Mouse (Mus musculus): ENCODE measurements at regions not wholly inside any gene's neighbourhood (a gene's known extent, or its start where the extent isn't known, plus 50 kb on each side); places are given as distances from the start of the nearest gene placed in this dataset.

DNA sequence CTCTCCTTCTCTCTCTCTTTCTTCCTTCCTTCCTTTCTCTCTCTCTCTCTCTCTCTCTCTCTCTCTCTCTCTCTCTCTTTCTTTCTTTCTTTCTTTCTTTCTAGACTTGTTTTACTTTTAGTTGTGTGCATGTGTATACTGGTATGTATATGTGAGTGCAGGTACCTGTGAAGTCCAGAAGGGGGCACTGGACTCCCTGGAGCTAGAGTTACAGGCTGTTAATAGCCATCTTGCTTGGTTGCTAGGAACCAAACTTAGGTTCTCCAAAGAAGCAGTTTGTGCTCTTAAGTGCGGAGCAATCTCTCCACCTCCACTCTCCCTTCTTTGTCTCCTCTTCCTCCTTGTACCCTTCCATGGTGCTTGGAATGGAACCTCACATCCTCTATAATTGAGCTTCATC, 77.2 kb downstream of the Gm10604 start:
- Histone ChIP-seq H3K27ac (no peak overlapping the region), H3K4me3 (replicated peaks) (no peak overlapping the region), H3K9me3 (no peaks in the 10 kb centered on the region), H3K36me3 (replicated peaks) (no peaks in the 10 kb centered on the region), H3K27me3 (no peaks in the 10 kb centered on the region), H3K9ac (no peak overlapping the region), H3K4me2 (no peak overlapping the region), H3K4me1 (no peaks in the 10 kb centered on the region)
- WGBS: 89% methylated on average over 1 of the region's 1 CpGs
- no peak for ATAC-seq (ENCODE audit: low FRiP score)

DNA sequence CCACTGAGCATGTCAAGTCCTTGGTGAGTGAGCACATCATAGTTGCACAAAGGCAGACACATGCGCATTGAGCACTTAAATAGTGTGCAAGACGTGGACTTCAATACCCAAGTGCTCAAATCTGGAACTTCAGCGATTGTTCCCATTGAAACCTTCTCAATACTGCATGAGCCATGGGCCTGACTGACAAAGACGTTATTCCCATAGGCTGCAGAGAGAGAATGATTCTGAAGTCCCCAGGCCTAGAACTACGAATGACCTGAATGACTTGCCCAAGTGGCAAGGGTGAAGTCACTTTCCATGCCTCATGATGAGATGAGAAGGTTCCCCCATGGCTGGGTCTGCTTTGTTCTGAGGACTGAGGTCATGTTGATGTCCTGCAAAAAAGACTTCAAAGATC, 77.7 kb downstream of the Gm10604 start:
- H3K4me1 ChIP-seq: no peaks in the 10 kb centered on the region
- WGBS: 87% methylated on average over 5 of the region's 5 CpGs
- H3K4me2 ChIP-seq: no peak overlapping the region
- H3K36me3 ChIP-seq (replicated peaks): no peaks in the 10 kb centered on the region
- H3K4me3 ChIP-seq (replicated peaks): no peak overlapping the region
- H3K27ac ChIP-seq: no peak overlapping the region
- H3K27me3 ChIP-seq: no peaks in the 10 kb centered on the region
- H3K9me3 ChIP-seq: no peaks in the 10 kb centered on the region
- no peak for ATAC-seq (ENCODE audit: low FRiP score)
- H3K9ac ChIP-seq: no peak overlapping the region

DNA sequence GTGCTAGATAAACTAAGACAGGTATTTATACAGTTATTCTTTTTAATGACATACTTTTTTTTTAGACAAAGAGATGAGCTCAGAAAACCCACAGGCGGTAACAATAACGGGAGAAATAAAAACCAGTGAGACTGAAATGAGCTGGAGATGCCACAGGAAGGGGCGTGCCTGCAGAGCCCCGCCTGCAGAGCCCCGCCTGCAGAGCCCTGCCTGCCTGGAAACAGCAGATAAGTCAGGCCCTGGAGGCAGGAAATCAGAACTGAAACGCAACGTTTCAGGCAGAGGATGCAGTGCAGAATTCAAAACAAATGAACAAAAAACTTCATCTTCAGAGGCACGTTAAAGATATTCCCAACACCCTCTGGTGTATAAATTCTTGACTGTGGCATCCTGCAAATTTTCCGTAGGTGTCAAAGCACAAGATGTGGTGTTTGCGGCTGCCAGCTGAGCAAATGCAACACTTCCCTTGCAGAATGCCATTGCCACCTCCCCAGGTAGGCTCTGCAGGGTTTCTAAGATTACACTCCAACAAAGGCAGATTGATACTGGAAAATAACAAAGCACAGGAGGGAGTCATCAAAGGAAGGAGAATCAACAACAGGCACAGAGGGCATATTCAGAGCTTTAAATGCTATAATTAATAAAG, 81.0 kb downstream of the Gm10604 start:
- no peak overlapping the region for H3K9ac ChIP-seq
- WGBS: 15% methylated on average over 10 of the region's 10 CpGs
- H3K4me1 ChIP-seq: no peaks in the 10 kb centered on the region
- no peak overlapping the region for H3K27ac ChIP-seq
- no peak overlapping the region for H3K4me3 ChIP-seq (replicated peaks)
- no peaks in the 10 kb centered on the region for H3K36me3 ChIP-seq (replicated peaks)
- H3K27me3 ChIP-seq: no peaks in the 10 kb centered on the region
- ATAC-seq (ENCODE audit: low FRiP score): no peak
- no peaks in the 10 kb centered on the region for H3K9me3 ChIP-seq
- H3K4me2 ChIP-seq: no peak overlapping the region; the same call in 1 of the 2 replicates

DNA sequence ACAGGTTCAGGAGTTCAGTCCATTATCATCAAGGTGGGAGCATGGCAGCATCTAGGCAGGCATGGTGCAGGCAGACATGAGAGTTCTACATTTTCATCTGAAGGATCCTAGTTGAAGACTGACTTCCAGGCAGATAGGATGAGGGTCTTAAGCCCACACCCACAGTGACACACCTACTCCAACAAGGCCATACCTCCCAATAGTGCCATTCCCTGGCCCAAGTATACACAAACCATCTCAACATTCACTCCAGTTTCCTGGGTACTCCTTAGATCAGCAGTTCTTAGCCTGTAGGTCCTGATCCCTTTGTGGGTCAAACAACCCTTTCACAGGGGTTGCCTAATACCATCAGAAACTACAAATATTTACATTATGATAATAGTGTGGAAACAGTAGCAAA, 83.8 kb downstream of the Gm10604 start:
- Histone ChIP-seq H3K27me3 (no peaks in the 10 kb centered on the region), H3K9me3 (no peaks in the 10 kb centered on the region), H3K27ac (no peak overlapping the region), H3K9ac (no peak overlapping the region), H3K4me2 (no peak overlapping the region), H3K4me1 (no peaks in the 10 kb centered on the region), H3K36me3 (replicated peaks) (no peaks in the 10 kb centered on the region), H3K4me3 (replicated peaks) (no peak overlapping the region)
- no peak for ATAC-seq (ENCODE audit: low FRiP score)

DNA sequence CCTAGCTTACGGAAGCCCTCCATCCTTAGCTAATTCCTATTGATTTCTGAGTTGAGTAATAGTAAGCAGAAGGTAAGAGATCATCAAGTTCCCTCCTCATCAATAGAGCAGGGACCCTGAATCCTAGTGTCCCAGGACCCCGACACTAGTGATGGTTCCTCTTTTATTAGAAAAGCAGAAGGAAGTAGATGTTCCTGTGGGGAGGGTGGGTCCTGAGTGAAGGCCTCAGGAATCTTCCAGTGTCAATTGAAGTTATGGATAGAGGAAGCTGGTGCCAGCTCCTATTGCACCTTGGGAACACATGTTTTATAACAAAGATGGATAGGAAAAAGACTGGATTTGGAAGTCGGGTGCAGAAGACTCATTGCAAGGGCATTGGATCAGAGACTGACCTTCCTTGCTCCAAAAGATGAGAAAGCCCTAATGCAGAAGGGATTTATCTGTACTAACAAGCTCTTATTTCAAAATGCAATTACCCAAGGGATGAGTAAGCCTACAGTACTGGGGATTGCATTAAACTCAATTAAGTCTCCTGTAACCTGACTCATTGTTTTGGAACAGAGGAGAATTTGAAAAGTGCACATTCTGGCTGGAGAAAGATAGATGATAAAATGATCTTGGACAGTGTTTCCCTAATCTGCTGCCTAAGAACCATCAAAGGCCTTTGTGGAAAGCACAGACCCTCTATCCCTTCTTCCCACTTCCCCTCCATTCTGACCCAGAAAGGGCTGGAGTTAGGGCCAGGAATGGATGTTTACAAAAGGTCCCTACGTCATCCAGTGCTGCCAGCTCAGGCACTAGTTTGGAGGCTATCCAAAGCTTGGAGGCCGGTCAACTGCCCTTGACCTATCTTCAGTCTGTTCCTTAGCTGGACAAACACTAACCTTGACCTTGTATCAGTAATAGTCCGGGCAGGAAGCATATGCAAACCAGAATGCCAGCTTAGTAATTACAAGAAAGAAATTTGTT, 84.9 kb downstream of the Gm10604 start:
- Histone ChIP-seq H3K4me3 (replicated peaks) (no peak overlapping the region), H3K27me3 (no peaks in the 10 kb centered on the region), H3K9me3 (no peaks in the 10 kb centered on the region), H3K4me1 (no peaks in the 10 kb centered on the region), H3K27ac (no peak overlapping the region), H3K9ac (no peak overlapping the region), H3K4me2 (no peak overlapping the region), H3K36me3 (replicated peaks) (no peaks in the 10 kb centered on the region)
- 84% methylated on average over 6 of the region's 6 CpGs for WGBS
- no peak for ATAC-seq (ENCODE audit: low FRiP score)

DNA sequence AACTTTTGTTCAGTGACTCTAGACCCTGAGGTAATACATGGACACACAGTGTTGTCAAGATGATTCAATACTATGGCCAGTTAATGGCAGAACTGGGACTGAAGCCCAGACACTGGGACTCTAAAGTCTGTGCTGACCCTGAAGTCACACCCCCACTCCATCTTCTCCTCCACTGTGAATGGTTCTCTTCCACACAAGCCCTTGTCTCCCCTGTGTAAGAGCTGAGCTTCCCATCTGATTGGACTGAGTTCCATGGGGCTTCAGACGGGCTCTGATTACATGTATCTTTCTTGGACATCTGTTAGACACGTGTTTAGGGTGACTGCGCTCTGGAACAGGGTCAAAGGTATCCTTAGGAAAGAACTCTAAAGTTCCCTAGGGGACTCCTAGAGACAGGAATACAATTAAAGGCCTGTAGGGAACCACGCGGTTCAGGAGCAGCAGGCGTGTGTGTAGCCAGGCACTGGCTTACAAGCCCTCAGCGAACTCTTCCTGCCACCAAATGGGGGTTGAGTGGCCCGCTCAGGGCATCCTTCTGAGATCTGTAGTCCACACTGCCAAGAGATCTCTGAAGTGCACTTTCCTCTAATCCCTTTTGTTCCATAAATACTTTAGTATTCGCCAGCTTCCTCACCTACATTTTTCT, 87.4 kb downstream of the Gm10604 start:
- H3K4me3 ChIP-seq (replicated peaks): no peak overlapping the region
- 73% methylated on average over 9 of the region's 9 CpGs for WGBS
- no peaks in the 10 kb centered on the region for H3K27me3 ChIP-seq
- no peak for ATAC-seq (ENCODE audit: low FRiP score)
- no peaks in the 10 kb centered on the region for H3K9me3 ChIP-seq
- no peak overlapping the region for H3K4me2 ChIP-seq
- no peak overlapping the region for H3K9ac ChIP-seq
- no peaks in the 10 kb centered on the region for H3K4me1 ChIP-seq
- no peak overlapping the region for H3K27ac ChIP-seq
- no peaks in the 10 kb centered on the region for H3K36me3 ChIP-seq (replicated peaks)

DNA sequence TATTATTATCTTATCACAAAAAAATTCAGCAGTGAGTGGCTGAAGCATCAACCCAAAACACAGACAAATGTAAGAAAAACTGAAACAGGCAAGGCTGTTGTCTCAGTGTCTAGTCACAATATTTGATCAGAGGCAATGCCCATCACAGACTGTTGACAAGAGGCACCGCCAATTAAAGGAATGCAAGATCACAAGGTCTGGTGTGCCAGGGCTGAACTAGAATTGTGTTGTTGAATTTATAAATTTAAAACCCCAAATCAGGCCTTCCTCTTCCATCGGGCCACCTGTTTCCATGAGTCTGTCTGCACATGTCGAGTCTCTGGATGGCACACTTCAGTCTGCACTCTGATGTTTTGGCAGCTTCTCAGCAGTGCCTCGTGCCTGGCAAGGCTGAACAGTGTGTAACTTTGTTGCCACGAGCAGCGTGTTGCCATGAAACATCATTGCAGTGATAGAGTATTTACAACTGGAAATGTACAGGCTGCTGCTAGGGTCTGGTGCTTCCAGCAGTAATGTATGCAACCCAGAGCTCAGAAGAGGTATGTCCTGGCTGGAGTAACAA, 91.9 kb downstream of the Gm10604 start:
- Histone ChIP-seq H3K9ac (no peak overlapping the region), H3K4me1 (peaks cover 7% of the 10 kb centered on the region), H3K27ac (no peak overlapping the region), H3K27me3 (no peaks in the 10 kb centered on the region), H3K9me3 (no peaks in the 10 kb centered on the region), H3K4me2 (no peak overlapping the region), H3K36me3 (replicated peaks) (no peaks in the 10 kb centered on the region), H3K4me3 (replicated peaks) (no peak overlapping the region)
- ATAC-seq (ENCODE audit: low FRiP score): no peak
- WGBS: 81% methylated on average over 6 of the region's 6 CpGs

DNA sequence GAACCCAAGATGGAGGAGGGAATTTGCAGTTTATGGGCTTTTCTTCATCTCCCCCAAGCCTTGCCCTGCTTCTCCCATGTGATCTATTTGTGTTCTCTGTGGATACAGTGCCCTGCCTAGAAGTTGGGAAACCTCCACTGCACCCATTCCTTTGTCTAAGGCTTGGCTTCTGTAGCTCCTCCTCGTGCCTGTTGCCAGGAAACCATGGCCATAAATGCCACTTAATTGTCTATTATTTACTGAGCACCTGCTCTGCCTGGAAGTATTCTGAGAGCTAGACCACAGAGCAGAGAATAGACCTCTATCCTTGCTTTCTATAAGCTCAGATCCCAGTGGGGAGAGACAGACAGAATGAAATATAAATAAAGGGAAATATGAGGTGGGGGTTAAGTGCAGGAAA, 93.7 kb downstream of the Gm10604 start:
- Histone ChIP-seq H3K4me3 (replicated peaks) (no peak overlapping the region), H3K4me1 (peaks cover 7% of the 10 kb centered on the region), H3K9ac (no peak overlapping the region), H3K9me3 (no peaks in the 10 kb centered on the region), H3K27ac (no peak overlapping the region), H3K36me3 (replicated peaks) (no peaks in the 10 kb centered on the region), H3K4me2 (no peak overlapping the region), H3K27me3 (no peaks in the 10 kb centered on the region)
- peak; percentile 68; the same call in 1 of the 2 replicates for ATAC-seq (ENCODE audit: low FRiP score)
- 3% methylated on average over 1 of the region's 1 CpGs for WGBS

DNA sequence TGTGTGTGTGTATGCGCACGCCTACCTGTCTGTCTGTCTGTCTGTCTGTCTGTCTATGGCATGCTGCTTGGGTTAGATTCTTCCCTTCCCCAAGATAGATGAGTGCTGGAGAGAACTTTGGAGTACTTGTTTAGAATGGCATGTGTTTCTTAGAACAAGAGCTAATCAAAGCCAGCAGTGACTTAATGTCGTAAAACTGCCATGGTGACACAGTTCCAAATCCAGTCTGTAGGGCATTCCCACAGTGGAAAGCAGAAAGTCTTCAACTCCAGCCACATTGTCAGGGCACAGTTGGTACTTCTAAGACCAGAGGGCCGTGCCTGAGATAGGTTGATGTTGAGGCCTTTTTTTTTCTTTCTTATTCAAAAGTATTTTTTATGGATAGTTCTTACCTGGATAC, 95.6 kb downstream of the Gm10604 start:
- WGBS: 91% methylated on average over 4 of the region's 4 CpGs
- no peak for ATAC-seq (ENCODE audit: low FRiP score)
- H3K36me3 ChIP-seq (replicated peaks): no peaks in the 10 kb centered on the region
- H3K9me3 ChIP-seq: no peaks in the 10 kb centered on the region
- H3K4me3 ChIP-seq (replicated peaks): no peak overlapping the region
- H3K9ac ChIP-seq: no peak overlapping the region
- H3K27me3 ChIP-seq: no peaks in the 10 kb centered on the region
- H3K4me1 ChIP-seq: peaks cover 7% of the 10 kb centered on the region
- H3K4me2 ChIP-seq: no peak overlapping the region
- no peak overlapping the region for H3K27ac ChIP-seq

DNA sequence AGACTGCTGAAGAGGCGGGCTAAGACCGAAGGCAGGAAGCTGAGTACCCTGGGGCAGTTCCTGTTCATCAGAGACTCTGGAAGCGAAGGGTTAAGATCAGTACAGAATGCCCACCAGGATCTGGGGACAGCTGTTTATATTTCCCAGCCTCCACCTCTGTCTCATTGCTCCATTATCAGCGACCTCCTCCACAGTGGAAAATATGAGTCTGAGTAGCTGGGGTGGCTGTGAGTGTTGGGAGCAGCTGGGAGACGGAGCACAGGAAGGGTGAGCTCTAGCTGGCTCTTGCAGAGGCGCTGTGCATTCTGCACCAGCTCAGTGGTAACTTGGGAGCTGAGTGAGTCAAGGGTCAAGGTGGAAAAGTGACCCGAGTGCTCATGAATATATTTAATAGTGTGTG, 96.2 kb downstream of the Gm10604 start:
- Histone ChIP-seq H3K9ac (no peak overlapping the region), H3K4me2 (no peak overlapping the region), H3K4me1 (peaks cover 7% of the 10 kb centered on the region), H3K9me3 (no peaks in the 10 kb centered on the region), H3K36me3 (replicated peaks) (no peaks in the 10 kb centered on the region), H3K27me3 (no peaks in the 10 kb centered on the region), H3K4me3 (replicated peaks) (no peak overlapping the region), H3K27ac (no peak overlapping the region)
- 65% methylated on average over 7 of the region's 7 CpGs for WGBS
- ATAC-seq (ENCODE audit: low FRiP score): peak; percentile 30; the same call in 1 of the 2 replicates

DNA sequence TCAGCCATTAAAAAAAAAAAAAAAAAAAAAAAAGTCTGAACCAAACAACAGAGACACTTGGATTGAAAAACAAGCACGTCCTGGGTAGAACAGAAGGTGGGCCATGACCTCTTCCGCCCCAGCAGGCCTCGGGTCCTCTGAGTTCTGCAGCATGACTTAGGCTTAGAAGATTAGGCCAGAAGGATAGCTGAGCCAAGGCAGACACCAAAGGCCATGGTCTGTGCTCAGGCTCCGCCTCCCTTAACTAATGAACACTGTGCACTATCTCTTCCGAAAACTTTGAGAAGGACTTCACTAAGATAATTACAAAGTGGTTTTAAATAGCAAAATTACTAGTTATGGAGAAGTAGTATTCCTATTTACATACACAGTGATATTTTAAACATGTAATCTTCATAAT, 97.8 kb downstream of the Gm10604 start:
- Histone ChIP-seq H3K4me1 (peaks cover 7% of the 10 kb centered on the region), H3K36me3 (replicated peaks) (no peaks in the 10 kb centered on the region), H3K27ac (no peak overlapping the region), H3K27me3 (no peaks in the 10 kb centered on the region), H3K9ac (no peak overlapping the region), H3K4me2 (no peak overlapping the region), H3K4me3 (replicated peaks) (no peak overlapping the region), H3K9me3 (no peaks in the 10 kb centered on the region)
- ATAC-seq (ENCODE audit: low FRiP score): no peak
- 71% methylated on average over 5 of the region's 5 CpGs for WGBS

DNA sequence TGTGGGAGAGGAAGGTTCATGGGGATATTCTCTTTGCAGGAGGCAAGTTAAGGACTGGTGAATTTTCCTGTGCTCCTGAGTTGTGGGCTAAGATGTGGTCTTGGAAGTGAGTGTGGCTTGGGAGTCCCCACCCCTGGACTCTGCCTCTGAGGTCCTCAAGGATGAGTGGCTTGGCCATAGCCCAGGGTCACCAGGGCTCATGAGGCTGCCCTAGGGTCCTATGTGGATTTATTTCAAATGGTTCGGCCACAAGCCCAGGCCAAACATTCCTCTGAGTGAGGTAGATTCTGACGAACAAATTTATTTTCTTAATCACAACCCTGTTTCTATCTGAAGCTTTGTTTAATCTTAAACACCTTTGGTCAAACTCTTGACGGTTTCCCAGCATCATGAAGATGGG, 98.4 kb downstream of the Gm10604 start:
- 90% methylated on average over 3 of the region's 3 CpGs for WGBS
- no peaks in the 10 kb centered on the region for H3K9me3 ChIP-seq
- no peak overlapping the region for H3K4me2 ChIP-seq
- H3K36me3 ChIP-seq (replicated peaks): no peaks in the 10 kb centered on the region
- peaks cover 7% of the 10 kb centered on the region for H3K4me1 ChIP-seq
- no peak for ATAC-seq (ENCODE audit: low FRiP score)
- H3K4me3 ChIP-seq (replicated peaks): no peak overlapping the region
- H3K27me3 ChIP-seq: no peaks in the 10 kb centered on the region
- no peak overlapping the region for H3K27ac ChIP-seq
- H3K9ac ChIP-seq: no peak overlapping the region

Data from forebrain, embryonic 12.5 days (tissue).